Mouse (Mus musculus) adrenal gland, postnatal 4 days (tissue): ENCODE data around the gene Pam. TPM values are rescaled to one million over a fixed set of nuclear protein-coding genes. Genes with fewer than 3 reads are reported as not detected.

Experiments
- DNase-seq, 2 experiments: peaks; one replicate each; pipeline ENCODE4 v3.0.0; 2021 to 2022; ENCODE audit warnings: low spot score in 2 of 2, mixed read lengths in 2 of 2
- total RNA-seq, 2 experiments: library from RNA; stranded (reverse); gene quantifications; 2 replicates each; pipeline ENCODE4 v1.2.3; 2021

The Pam gene
- total RNA-seq, 2 experiments from 2014 or later = 299 to 310 TPM

- DNase-seq = no peak
Observed at GRCm38 (mm10) chr1:97848601-97849241, 246.7 kb downstream of the Pam start.

- DNase-seq = no peak
Observed at GRCm38 (mm10) chr1:97843220-97843992, 252.0 kb downstream of the Pam start.

GRCm38 (mm10) chr1:97834354-97834822 is 261.1 kb downstream of the Pam start:
- DNase-seq = no peak

GRCm38 (mm10) chr1:97833466-97834353 is 261.7 kb downstream of the Pam start:
- DNase-seq = no peak

- no peak for DNase-seq
Observed at GRCm38 (mm10) chr1:97828087-97828486, 267.4 kb downstream of the Pam start.

GRCm38 (mm10) chr1:97827566-97827965 is 267.9 kb downstream of the Pam start:
- DNase-seq = no peak

- no peak for DNase-seq
Observed at GRCm38 (mm10) chr1:97822904-97823303, 272.5 kb downstream of the Pam start.

- DNase-seq = no peak
Observed at GRCm38 (mm10) chr1:97822203-97822602, 273.2 kb downstream of the Pam start.

GRCm38 (mm10) chr1:97821282-97821681 is 274.2 kb downstream of the Pam start:
- DNase-seq = no peak

- no peak for DNase-seq
Observed at GRCm38 (mm10) chr1:97809255-97809912, 286.1 kb downstream of the Pam start.

GRCm38 (mm10) chr1:97804520-97804919 is 290.9 kb downstream of the Pam start:
- DNase-seq = no peak

GRCm38 (mm10) chr1:97802207-97802902 is 293.1 kb downstream of the Pam start:
- DNase-seq = no peak

GRCm38 (mm10) chr1:97795936-97796335 is 299.5 kb downstream of the Pam start:
- no peak for DNase-seq

GRCm38 (mm10) chr1:97794110-97794509 is 301.3 kb downstream of the Pam start:
- no peak for DNase-seq

GRCm38 (mm10) chr1:97788490-97788889 is 307.0 kb downstream of the Pam start:
- no peak for DNase-seq

GRCm38 (mm10) chr1:97787674-97788073 is 307.8 kb downstream of the Pam start:
- no peak for DNase-seq

- no peak for DNase-seq
Observed at GRCm38 (mm10) chr1:97785685-97786393, 309.6 kb downstream of the Pam start.

GRCm38 (mm10) chr1:97784928-97785327 is 310.5 kb downstream of the Pam start:
- DNase-seq = no peak

- no peak for DNase-seq
Observed at GRCm38 (mm10) chr1:97781674-97782073, 313.8 kb downstream of the Pam start.

- no peak for DNase-seq
Observed at GRCm38 (mm10) chr1:97773973-97774372, 321.5 kb downstream of the Pam start.
